Mouse (Mus musculus) heart, adult 11 months (tissue): ENCODE measurements around the gene Fbxl17.

Source experiments
- DNase-seq: peaks from one replicate; pipeline ENCODE4 v3.0.0; 2022

Fbxl17 gene

DNA sequence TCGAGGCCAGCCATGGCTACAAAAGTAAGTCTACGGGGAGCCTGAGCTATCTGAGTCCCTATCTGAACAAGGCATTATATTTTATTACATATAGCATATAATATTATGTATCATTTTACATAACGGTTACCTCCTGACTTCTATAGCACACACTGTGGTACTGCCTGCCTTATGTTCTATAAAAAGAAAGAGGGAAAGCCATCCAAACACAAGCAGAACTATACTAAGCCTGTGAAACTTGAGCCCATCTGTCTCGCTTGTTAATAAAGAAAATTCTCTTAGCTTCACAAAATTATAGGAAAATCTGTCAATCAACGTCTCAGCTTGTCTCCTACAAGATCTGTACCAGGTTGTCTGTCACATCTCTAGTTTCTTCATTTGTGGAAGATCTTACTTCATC, 173.6 kb downstream of the Fbxl17 start:
- no peak for DNase-seq

DNA sequence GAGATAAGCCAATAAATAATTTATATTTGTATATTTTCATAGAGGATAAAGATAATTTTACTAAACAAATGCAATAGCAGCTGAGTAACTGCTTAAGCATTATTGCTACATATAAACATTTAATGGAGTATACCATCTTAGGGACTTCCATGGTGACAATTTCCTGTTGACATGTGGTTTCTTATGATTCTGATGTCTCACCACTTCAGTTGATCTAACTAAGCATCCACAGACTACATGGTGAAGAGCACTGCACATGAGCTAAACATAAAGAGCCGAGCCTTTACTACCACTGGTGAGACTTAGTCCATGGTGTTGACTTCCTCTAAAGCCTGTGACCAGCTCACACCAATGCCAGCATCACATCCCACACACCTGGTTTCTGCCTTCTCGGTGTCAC, 175.1 kb downstream of the Fbxl17 start:
- no peak for DNase-seq

DNA sequence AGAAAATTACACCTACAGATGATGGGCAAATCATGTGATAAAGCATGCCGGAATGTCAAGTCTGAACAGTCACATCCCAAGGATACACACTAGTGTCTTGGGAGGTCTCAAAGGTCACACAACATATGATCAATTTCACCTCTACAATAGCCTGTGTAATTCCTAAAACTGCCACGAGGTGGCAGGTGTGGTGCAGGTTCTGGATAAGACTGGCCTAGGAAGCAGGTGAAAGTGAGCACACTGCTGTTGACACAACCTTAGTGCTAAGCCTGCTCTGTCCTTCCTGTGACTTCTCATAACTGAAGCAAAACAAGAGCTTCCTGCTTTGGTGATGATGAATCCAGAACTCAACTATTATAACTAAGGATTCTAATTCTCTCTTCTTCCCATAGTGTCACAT, 175.8 kb downstream of the Fbxl17 start:
- no peak for DNase-seq

DNA sequence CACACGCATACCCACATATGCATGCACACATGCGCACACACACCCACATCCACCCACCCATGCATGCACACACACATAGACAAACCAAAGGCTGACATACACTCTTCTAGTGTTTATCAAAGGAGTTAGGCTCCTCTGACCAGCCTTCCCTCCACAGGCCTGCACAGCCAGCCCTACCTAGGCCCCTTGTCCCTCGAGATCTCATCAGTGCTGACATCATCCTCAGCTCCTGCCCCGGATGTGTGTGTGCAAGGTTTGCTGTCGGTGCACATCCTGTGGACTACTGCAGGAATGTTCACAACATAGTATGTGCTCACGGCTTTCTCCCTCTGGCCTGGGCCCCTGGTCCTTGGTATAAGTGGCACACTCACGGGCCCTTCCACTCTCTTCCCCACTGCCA, 177.0 kb downstream of the Fbxl17 start:
- no peak for DNase-seq

DNA sequence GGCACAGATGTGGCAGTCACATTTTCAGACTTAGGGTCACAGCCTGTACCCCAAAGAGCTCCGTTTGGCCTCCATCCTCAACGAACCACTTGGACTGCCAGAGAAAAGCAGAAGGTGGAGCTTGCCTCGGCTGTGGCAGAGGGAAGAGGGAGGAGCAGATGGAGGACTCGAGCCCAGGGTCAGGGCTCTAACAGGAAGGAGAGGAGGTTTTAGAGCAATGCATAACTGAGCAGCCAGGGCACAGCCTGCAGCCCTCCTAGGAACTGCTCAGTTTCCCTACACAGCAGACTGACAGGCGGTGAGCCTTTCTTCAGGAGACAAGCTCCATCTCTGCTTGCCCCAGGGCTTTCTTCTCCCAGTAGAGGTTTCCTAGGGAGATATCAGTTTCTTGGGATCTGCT, 178.5 kb downstream of the Fbxl17 start:
- no peak for DNase-seq

DNA sequence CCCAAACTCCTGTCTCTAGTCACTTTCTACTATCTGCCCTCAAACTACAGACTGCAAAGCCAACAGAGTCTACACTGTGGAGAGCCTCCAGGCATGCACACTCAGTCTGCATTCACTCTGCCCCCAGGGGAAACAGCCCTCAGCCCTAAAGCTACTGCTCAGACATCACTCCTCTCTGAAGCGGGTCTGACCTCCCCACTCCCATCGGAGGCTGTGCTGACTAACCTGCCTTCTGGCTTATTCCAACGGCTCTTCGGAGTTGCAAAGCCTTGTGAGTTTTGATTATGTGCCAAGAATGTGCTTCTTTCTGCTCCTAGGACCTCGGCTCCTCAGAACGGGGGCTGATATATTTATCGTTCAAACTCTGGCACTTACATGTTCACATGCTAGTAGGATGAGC, 182.3 kb downstream of the Fbxl17 start:
- no peak for DNase-seq

DNA sequence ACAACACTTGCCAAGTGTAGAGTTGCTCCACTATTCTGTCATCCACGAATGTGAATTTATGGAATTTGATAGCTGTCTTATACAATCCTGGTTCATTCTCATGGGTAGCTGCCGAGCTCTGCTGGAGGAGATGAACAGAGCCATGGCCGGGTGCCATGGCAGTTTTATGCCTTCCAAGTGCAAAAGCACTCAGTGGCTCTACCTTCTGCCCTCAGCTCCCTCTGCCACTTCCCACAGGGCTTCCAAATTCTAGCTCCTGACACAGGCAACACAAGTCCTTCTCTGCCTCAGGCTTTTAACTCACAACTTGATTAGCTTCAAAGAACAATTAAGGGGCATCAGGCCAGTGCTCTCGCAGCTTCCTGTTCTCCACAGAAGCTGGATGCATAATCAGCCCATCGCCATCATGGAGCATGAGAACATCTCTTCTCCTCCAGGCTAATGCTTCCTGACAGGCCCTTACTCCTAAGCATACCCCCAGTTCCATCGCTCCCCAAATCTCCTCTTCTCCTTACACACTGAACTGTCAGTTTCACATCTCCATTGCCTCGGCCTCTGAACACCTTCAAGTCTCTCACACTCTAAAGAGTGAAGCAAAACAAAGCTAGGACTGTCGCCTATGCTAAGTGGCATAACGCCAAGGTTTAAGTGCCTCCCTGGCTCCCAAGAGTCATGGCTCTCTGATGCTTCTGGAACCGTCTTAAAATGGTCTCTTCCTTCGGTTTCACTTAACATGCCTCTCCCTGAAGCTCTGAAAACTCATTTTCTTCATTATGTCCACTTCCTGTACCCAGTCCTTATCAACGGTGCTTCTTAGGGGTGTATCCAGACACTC, 184.0 kb downstream of the Fbxl17 start:
- DNase-seq = no peak

DNA sequence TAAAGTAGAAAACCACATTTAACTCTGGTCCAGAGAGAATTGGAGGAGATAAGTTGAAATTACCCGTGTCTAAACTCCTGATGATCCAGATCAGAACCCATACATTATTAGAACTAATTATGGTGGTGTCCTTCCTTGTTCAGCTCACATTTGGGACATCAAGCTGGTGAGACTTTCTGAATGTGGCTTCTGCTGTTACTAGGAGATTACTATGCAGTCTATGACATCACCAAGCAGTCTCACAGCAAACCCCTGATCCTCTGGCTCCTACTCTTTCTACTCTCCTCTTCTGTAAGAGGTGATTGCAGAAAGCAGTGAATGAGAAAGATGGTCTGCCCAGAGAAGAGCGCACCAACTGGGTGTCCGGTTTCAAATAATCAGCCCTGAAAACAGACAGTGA, 187.0 kb downstream of the Fbxl17 start:
- DNase-seq = no peak

DNA sequence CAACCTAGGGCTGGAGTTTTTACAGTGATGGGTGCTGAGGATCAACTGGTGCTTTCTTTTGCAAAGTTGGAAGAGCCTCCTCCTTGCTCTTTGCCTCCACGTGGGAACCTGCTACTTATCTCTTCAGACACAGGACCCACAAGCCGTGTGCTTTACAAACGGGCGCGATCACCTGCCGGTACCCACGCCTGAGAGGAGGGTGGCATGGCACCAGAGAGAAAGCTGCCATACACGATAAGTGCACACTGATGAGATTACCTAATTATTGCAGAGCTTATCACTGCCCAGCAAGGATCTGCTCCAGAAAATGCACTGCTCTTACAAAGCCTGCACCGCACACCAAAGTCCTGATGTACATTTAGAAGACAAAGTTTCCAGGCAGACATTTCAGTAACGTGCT, 187.5 kb downstream of the Fbxl17 start:
- DNase-seq = no peak

DNA sequence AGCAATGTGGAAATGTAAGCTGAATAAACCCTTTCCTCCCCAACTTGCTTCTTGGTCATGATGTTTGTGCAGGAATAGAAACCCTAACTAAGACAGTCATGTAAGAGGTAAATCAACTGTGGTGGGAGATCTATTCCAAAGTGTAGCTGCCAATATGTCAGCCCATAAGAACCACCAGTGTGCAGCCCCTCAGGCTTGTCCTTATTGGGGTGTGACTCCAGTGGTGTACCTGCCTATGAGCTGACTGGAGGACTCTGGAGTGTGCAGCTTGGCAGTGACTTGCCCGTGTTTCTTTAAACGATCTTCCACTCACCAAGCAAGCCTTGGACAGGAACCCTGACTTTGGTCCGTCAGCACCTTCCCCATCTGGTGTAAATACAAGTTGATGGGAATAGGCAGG, 188.2 kb downstream of the Fbxl17 start:
- no peak for DNase-seq

DNA sequence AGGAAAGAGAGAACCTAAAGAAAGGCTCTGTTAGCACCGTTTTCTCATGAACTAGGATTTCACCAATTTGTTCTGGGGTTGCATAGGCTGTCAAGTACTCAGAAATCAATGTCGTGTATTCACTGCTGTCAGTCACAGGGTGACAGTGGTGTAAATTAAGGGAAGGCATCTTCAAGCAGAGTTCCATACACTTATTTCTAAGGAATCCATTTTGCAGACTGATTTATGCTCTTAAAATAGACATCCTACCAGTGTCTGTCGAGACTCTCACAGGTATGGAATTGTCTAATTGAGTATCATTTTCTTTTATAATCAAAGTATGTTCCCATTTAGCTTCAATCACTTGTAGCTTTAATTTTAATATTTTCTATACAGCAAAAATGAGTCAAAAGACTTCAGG, 189.8 kb downstream of the Fbxl17 start:
- DNase-seq = no peak

DNA sequence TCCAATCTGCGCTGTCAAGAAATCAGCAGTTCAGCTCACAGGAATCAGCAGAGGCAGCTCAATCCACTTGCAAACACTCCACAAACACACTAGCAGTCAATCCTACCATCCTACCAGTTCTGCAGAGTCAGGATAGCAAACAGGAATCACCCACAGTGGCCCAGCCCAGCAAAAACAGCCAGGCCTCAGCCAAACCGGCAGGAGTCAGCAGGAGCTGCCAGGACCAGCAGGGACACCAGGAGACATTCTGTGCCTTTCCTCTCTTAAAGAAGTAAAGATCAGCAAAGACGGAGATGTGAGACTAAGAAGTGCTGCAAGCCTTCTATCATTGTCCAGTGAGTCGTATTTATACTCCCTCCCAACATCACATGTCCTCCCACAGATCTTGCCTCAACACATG, 196.0 kb downstream of the Fbxl17 start:
- DNase-seq = peak; percentile 92

DNA sequence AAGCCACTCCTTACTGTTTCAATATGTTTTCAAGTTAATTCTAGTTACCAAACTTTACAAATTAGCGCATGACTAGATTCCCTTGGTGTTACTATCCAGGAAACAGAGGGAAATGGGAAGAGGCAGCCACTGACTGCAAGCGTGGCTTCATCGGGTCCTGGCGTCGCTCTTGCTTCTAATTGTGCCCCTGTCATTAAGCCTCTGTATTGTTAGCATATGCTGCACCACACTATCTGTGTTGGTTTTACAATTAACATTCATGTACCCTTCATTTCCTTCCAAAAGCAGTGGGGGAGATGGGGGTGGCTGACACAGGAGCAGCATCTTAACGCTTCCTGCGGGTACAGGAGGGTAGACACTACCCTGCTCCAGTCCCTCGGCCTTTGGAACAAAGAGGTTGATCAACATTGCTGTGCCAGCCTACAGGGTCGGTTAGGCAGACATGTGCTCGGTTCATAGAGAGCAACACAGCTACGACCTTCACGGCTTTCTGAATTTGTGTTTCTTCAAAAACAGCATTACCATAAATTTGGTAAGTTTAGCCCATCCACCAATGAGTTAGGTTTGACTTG, 197.9 kb downstream of the Fbxl17 start:
- no peak for DNase-seq

DNA sequence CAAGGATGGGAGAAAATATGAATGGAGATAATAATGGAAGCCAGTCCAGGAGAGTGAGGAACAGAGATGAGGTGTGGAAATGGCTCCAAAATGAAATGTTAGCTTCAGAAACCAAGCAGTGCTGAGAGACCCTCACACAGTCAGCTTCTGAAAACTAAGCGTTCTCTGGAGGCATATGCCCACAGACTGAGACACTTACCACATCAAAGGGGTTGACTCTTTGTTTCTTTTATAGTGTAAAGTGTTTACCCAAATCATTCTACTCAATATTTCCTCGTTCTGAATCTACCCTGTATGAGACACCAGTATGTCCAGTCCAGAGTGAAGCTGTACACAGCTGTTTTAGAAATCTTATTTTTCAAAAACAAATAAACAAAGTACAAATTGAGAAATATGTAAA, 204.3 kb downstream of the Fbxl17 start:
- no peak for DNase-seq

DNA sequence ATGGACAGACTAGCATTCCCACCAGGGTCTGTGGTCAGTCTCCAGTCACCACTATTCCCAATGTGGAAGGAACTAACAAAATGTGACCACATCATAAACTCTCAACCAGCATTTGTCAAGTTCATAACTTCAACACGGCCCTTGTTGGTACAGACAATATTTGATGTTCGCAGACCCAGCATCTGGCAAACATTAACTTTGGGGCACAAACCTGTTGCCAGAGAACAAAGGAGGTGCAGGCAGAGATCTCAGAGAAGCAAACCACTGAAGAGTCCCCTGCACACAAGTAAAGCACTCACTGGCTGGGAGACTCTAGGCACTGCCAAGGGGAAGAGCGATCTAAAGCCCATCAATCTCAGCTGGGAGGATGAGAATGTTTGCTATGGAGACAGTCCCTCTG, 204.9 kb downstream of the Fbxl17 start:
- DNase-seq = no peak

DNA sequence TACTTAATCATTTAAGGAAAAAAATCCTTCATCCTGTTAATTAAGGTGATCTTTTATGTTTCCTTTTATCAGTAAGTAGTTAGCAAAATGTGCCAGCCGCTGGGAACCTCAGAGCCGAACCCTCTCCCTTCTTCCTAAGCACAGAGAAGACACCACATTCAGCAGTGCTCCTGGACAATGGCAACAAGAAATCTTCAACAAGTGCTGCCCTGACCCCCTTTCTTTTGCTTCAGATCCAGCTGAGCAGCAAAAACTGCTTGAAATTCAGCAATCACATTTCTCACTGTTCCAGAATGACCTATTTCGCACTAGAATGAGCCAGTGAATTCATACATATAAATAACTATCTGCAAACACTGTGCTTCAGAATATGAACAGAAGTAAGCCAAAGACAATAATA, 205.8 kb downstream of the Fbxl17 start:
- DNase-seq = no peak

DNA sequence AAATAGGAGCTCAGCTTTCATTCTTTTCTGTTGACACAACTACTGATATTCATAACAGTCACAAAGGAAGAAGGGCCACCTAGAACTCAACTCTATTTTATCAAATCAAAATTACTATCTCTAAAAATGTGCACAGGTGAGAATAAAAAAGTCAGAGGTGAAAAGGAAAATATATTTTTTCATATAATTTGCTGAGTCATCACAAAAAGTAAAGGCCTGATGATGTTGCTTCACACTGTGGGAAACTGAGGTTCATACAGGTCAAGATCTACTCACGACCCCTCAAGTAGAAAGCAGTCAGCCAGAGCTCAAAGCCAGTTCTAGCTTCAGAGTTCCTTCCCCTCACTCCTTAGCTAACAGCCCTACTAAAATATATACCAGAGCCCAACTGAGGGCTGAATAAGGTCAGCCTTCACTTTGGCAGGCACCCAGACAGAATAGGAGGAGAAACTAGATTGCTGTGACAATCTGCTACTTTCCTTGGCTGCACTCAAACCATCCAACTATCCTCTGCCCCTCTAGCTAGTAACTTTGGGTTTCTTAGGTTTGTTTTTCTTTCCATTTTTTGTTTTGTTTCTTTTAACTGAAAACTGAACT, 210.4 kb downstream of the Fbxl17 start:
- no peak for DNase-seq

DNA sequence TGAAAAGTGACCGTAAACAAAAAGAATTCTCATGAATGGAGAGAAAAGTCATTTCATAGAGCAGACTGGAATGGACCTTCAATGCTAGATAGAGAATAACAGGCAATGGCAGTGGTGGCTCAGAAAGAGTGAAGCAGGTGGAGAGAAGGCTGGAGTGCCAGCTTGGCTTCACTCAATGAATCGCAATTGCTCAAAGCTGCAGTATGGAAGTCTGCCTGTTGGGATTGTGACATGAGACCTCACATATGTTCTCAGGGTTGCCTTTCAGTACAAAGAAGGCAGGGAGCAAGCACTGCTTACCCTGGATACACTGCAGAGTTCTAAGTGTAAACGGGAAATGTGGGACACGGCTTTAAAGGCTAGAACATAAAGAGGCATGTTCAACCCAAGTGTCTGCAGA, 211.0 kb downstream of the Fbxl17 start:
- DNase-seq = no peak

DNA sequence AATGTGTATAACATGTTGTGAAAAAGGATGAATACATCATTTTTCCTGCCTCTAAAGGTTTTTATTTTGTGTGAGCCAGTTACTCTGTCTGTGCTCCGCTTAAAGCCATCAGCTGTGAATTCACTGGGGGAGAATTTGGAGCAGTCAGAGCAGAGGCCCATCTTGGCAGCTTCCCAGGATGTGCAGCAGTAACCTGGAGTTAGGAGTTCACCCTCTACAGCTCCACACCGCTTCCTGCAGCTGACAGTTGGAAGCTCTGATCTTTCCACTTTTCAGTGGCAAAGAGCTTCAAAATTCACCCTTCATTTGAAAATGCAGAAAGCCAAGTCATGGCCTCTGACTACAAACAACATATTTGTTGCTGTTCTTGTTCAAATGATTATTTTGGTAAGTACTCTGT, 212.4 kb downstream of the Fbxl17 start:
- DNase-seq = peak; percentile 96

DNA sequence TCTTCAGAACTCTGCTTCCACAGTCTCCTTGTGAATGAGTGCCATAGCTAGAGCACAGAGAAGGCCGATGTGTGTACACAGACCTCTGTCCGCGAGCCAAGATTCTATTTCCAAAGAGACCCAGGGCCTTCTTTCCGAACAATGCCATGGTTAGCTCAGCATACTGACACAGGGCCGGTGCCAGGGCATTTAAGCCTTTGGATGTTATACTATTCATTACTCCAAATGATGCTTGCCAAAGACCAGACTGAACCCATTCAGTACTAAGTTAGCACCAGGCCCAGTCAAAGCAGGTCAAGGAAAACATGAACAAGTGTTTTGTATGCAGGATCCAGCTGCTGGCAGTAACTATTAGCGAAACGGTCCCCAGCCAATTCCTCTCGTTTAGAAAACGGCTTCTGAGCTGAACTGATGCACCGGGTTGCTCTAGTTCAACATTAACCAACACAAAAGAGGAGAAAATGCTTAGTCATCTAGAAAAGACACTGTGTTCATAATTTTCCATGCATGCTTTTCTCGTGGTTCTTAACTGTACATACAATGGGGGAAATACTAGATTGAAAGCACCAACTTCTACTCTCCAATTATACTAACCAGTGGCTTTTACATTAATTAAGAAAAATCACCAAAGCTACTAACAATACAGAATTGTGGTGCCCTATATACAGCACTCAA, 214.4 kb downstream of the Fbxl17 start:
- DNase-seq = peak; percentile 96

DNA sequence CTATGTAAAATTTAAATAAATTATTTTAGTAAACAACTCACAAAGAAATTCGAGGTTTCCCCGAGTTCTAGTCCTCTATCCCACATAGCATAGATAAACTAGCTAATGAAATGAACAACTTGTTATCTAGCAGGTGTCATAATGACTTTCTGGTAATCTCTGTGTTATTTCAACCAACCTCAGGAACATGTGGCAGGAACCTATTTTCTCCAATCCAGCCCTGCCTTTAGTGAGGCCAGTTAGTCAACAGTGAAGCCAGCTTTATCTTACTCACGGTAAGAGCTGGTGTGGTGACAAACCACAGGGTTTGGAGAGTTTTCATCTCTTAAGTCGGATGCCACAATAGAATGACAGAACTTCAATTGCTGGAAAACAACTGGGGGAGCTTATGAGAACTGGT, 215.7 kb downstream of the Fbxl17 start:
- DNase-seq = no peak

DNA sequence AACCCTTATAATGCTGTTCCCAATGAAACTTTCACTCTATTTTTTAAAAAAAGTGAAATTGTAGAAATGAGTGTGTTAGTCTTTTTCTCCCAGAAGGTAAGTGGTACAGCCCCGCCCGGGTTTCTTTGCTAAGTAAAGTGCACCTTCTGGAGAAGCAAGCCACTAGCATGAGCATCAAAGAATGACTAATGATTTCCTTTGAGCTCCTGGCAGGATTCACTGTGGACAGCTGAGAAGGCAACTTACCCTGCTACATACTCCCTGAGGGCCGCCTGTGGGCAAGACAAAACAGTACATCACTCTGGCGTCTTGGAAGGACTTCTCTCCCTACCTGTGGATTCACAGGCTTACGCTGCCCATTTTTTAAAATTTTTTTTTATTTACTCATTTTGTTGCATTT, 217.8 kb downstream of the Fbxl17 start:
- no peak for DNase-seq

DNA sequence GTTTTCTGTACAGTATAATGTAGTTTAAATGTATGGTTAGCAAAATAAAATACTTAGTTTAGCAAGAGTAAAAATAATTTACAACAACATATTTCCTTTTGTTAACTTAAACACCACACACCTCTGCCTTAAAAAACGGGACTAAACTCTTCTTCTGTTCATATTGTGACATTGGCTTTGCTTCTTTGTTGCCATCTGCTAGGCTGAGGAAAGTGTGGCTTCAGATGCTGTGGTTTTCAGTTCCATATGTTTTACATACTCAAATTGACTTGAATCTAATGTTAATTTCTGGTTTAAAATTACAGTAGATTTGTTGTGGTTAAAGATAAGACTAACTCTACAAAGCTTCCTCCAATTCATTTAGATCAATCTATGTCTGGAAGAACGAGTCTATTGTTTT, 218.8 kb downstream of the Fbxl17 start:
- no peak for DNase-seq

DNA sequence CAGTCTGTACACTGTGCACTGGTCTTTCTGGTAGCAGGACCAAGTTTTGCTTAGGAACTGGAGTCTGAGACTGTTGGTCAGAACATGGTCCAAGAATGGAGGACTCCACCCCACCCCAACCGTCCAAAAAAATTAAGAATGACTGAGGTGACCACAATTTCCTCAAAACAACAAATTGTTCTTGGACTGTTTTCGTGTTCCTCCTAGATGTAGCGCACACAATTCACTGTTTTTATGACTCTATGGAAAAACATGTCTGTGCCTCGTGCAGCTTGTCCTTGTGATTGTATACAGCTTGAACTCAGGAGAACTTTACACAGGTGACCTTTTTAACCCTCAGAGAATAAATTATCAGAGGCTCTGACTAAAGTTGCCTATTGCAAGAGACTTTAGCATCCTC, 220.7 kb downstream of the Fbxl17 start:
- peak; percentile 88 for DNase-seq
